Mouse (Mus musculus): ENCODE data around the gene Cyp46a1.

GRCm38 (mm10) chr12:108326401-108326800 lies 7.8 kb upstream of the Cyp46a1 start:
- TF ChIP-seq POLR2A (IDR thresholded peaks at IDR 0.05; ENCODE audit: borderline replicate concordance, control insufficient read depth, low read depth, low read length) (no peak), CTCF (IDR thresholded peaks at IDR 0.05; ENCODE audit: control insufficient read depth, insufficient read depth, low read length) (no peak)

Measured in bone marrow, adult 2 months (tissue).